Mouse (Mus musculus): ENCODE data around the gene Slc6a16.

Slc6a16 gene

DNA sequence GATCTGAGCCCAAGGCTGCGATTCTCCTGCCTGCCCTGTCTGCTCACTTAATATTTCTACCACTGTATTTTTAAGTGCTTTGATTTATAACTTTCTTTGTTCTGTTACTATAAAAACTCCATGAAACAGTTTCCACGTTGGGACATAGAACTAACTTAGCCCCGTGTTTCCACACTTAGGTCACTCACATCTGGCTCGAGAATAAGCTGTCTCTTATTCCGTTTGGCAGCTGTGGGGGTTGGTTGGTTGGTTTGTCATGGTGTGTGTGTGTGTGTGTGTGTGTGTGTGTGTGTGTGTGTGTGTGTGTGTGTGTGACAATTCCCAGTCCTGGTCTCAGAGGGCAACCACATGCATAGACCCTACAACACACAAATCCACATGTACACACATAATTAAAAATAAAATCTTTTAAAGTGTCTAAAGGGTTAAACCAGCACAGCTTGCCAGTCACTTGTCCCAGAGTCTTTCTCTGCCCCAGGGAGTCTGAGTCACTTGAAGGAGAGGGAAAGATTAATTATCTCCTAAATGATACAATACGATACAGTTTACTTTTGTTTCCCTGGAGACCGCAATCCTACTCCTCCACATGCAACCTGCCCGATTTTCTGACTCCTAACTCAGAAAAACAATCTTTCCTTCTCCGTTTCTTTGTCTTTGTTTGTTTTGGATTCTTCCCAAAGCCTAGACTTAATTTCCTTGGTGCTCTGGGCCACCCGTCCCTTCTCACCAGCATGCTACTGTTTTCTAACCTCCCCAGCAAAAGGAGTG lies 72.0 kb downstream of the Slc6a16 start:
- DNase-seq (ENCODE audit: low read depth, low spot score) = no peak

DNA sequence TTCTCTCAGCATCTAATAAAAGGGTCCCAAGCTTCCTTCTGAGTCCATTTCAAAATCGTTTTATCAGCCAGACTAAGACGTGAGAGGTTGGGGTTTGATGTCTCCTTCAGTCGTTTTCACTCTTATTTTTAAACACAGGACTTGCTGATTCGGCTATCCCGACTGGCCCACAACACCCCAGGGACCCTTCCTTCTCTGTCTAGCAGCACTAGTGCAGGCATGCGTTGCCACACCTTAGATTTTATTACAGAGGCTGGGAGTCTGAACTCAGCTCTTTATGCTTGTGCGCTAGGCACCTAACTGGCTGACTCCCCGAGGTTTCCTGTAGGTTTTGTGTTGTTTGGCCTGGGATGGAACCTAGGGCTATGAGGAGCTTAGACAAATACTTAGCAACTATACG lies 72.6 kb downstream of the Slc6a16 start:
- DNase-seq (ENCODE audit: low read depth, low spot score) = no peak

DNA sequence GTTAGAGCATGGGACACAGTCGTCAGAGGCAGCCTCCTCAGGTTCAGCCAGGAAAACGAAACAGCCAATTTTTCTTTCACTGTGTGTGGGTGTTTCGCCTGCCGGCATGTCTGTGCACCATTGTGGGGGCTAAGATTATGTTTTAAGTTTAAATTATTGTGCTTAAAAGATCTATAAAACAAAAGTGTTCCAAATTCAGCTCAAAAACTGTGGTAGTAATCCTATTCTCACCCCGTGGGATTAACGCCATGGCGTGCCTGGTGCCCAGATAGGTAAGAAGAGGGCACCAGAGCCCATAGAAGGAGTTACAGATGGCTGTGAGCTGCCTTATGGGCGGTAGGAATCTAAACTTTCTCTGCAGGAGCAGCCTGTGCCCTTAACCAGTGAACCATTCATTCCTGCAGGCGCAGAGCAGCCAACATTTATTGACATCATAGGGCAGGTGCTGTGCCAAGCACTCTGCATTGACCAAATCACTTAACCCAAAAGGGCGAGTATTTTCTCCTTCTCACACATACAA lies 74.4 kb downstream of the Slc6a16 start:
- no peak for DNase-seq (ENCODE audit: low read depth, low spot score)

DNA sequence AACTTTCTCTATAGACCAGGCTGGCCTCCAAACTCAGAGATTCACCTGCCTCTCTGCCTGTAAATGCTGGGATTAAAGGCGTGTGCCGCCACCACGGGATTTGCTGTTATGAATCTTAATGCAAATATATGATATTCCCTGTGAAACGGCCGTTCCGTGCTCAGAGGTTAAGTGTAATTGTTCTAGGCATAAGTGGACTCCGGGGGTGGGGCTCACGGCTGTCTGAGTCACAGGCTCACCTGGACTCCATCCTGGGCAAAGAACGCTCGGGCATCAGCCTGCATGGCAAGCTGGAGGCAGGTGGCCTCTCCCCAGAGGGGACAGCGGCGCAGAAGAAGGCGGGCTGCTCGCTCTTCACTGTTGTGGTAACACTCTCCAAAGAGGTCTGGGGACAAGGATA lies 75.7 kb downstream of the Slc6a16 start:
- DNase-seq (ENCODE audit: low read depth, low spot score) = no peak

DNA sequence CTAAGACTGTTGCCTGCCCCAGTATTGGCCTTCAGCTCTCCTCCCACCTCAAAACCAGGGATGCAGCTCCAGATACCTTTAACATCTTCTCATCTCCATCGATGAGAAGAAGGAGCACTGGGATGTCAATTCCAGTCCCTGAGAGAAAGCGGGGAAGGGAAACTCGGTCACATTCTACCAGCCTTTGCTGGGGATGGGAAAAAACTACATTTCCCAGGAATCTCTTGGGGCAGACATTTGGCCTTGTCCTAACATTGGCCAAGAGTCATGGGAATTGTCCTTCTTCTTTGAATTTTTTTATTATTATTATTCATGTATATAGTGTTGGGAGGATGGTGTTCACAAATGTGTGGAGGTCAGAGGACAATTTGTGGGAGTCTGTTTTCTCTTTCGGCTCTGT lies 81.4 kb downstream of the Slc6a16 start:
- no peak for DNase-seq (ENCODE audit: low read depth, low spot score)
